Mouse (Mus musculus) MEL (cell line): Measurements from ENCODE around the gene Tmem267.
"Not testable (repeated sequence)": the region's sequence is repeated elsewhere in the genome, so short reads cannot be mapped to it uniquely, and the experiment has no call there.

ENCODE experiments used
- CTCF ChIP-seq, 3 experiments: IDR thresholded peaks in 2 of 3; conservative IDR thresholded peaks in 1 of 3; 2 replicates each; pipeline ENCODE4 v1.5.1; 2011 to 2012; ENCODE audit warnings: low read length in 3 of 3, low read depth in 2 of 3, mild to moderate bottlenecking in 2 of 3, improper control_type of control experiment in 1 of 3, inconsistent platforms in 1 of 3, mixed read lengths in 1 of 3, moderate library complexity in 1 of 3; ENCODE audit not compliant: control insufficient read depth in 1 of 3, insufficient read depth in 1 of 3, poor library complexity in 1 of 3, severe bottlenecking in 1 of 3
- EP300 ChIP-seq, 2 experiments: IDR thresholded peaks; 2 replicates each; pipeline ENCODE4 v1.6.1; 2011; ENCODE audit warnings: improper control_type of control experiment in 2 of 2, low read length in 2 of 2, low read depth in 1 of 2, mild to moderate bottlenecking in 1 of 2
- MAX ChIP-seq: IDR thresholded peaks from 2 replicates; pipeline ENCODE4 v1.6.1; 2011; ENCODE audit warnings: low read length, improper control_type of control experiment
- MYC ChIP-seq: IDR thresholded peaks from 2 replicates; pipeline ENCODE4 v1.6.1; 2011; ENCODE audit warnings: low read depth, mild to moderate bottlenecking, low read length, improper control_type of control experiment, moderate library complexity
- POLR2A ChIP-seq, 2 experiments: IDR thresholded peaks; 2 replicates each; pipeline ENCODE4 v1.6.1; 2011 to 2012; ENCODE audit warnings: low read length in 2 of 2, mild to moderate bottlenecking in 2 of 2, control low read depth in 1 of 2, improper control_type of control experiment in 1 of 2, low read depth in 1 of 2, moderate library complexity in 1 of 2; ENCODE audit not compliant: control insufficient read depth in 1 of 2, insufficient read depth in 1 of 2, poor library complexity in 1 of 2
- POLR2AphosphoS5 ChIP-seq: IDR thresholded peaks from 2 replicates; pipeline ENCODE4 v1.6.1; 2012; ENCODE audit warnings: low read depth, borderline replicate concordance, mild to moderate bottlenecking, inconsistent platforms, low read length, moderate library complexity, mixed read lengths
- SIN3A ChIP-seq: IDR thresholded peaks from 2 replicates; pipeline ENCODE4 v1.6.1; 2012; ENCODE audit warnings: low read length, improper control_type of control experiment, inconsistent platforms
- TAL1 ChIP-seq: IDR thresholded peaks from 2 replicates; pipeline ENCODE4 v1.6.1; 2012; ENCODE audit warnings: mild to moderate bottlenecking, inconsistent platforms, low read length, moderate library complexity, mixed read lengths
- TBP ChIP-seq: IDR thresholded peaks from 2 replicates; pipeline ENCODE4 v1.8.0; 2011; ENCODE audit warnings: low read depth, low read length, improper control_type of control experiment
- USF1 ChIP-seq: IDR thresholded peaks from 2 replicates; pipeline ENCODE4 v1.6.1; 2014; ENCODE audit warnings: low read depth, mild to moderate bottlenecking, inconsistent platforms, low read length, improper control_type of control experiment, moderate library complexity
- ZNF384 ChIP-seq: IDR thresholded peaks from 2 replicates; pipeline ENCODE4 v1.6.1; 2012; ENCODE audit warnings: low read depth, mild to moderate bottlenecking, inconsistent platforms, low read length, improper control_type of control experiment

DNA sequence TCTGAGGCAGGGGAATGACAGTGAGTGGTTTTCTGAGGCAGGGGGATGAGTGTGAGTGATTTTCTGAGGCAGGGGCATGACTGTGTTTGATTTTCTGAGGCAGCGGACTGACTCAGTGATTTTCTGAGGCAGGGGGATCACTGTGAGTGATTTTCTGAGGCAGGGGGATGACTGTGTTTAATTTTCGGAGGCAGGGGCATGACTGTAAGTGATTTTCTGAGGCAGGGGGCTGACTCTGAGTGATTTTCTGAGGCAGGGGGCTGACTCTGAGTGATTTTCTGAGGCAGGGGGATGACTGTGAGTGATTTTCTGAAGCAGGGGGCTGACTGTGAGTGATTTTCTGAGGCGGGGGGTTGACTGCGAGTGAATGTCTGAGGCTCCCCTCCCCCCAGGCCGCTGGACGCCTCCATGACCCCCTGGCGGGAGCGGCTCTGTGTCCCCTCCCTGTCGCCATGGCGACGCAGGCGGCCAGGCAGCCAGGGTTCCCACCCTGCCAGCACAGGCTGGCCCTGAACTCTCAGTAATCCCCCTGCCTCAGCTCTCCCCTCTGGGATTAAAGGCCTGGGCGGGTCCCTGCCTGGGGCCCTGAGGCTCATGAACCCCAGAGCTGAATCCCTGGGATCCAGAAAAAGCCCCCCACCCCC is 115.0 kb downstream of the Tmem267 start:
- TF ChIP-seq POLR2AphosphoS5; MAX; POLR2A (IDR thresholded peaks at IDR 0.05; ENCODE audit: control insufficient read depth in 1 of 2, insufficient read depth in 1 of 2, low read depth in 1 of 2, low read length in 2 of 2, poor library complexity in 1 of 2); TAL1; USF1; TBP; CTCF (IDR thresholded peaks at IDR 0.05 in 2 of 3, conservative IDR thresholded peaks at IDR 0.05 in 1 of 3; ENCODE audit: control insufficient read depth in 1 of 3, insufficient read depth in 1 of 3, low read depth in 2 of 3, low read length in 3 of 3, poor library complexity in 1 of 3, severe bottlenecking in 1 of 3); MYC; ZNF384; EP300 (IDR thresholded peaks at IDR 0.05; ENCODE audit: low read depth in 1 of 2, low read length in 2 of 2); SIN3A: not testable (repeated sequence)
